Mouse (Mus musculus) megakaryocyte, adult 5-6 weeks (primary cell): ENCODE data around the gene Rbck1. TPM values are rescaled to one million over a fixed set of nuclear protein-coding genes. Genes with fewer than 3 reads are reported as not detected.
"Not testable (repeated sequence)": the region's sequence is repeated elsewhere in the genome, so short reads cannot be mapped to it uniquely, and the experiment has no call there.

Experiments
- ATAC-seq: 2 replicates; pipeline ENCODE4 v1.8.0; 2016; ENCODE audit warnings: mild to moderate bottlenecking, inconsistent platforms; ENCODE audit not compliant: poor library complexity, severe bottlenecking
- total RNA-seq, 2 experiments: library from RNA; stranded (forward) in 1 of 2; stranded (reverse) in 1 of 2; fragments of 153-499, 151-499 nt in 1 of 2; fragments of 221-1000, 200-1000 nt in 1 of 2; gene quantifications; 2 replicates each; pipeline versions ENCODE4 v1.2.3 to v1.2.4; 2015 to 2017

Gene Rbck1
- total RNA-seq, 2 experiments from 2014 or later = 46.2 to 55.5 TPM

GRCm38 (mm10) chr2:152305480-152305879, 27.0 kb downstream of the Rbck1 start:
- no peak for ATAC-seq

DNA sequence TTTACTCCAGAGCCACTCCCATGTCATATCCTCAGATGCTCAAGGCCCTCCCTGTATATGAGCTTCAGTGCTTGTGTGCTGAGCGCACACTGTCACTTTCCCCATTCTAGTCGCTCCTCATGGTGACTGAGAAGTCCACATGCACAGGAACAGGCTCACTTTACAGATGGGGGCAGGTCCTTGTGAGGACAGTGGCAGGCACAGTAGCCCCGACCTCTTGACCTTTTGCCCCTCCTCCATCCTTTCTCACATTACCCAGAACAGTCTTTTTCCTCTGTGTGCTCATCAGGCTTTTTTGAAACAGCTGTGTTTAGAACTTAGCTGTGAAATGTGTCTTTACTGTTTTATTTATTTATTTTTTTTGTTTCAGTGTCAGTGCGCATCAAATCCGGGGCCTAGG, 28.7 kb downstream of the Rbck1 start:
- no peak for ATAC-seq

DNA sequence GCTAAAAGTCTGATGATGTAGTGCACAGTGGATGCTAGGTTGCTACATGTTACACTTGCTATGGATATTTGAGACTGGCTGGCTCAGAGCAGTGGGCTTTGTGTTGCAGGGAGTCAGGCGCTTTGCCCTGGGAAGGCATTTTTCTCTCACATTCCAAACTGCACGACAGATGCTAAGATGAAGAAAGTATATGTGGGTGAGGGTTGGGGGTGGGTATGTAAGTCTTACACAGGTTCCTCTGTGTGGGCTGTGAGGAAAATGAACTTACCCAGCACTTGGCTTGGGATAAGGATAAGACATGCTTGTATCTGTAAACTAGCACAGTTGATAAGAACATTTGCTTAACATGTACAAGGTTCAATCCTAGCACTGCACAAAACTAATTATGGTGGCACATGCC, 29.6 kb downstream of the Rbck1 start:
- ATAC-seq = no peak

DNA sequence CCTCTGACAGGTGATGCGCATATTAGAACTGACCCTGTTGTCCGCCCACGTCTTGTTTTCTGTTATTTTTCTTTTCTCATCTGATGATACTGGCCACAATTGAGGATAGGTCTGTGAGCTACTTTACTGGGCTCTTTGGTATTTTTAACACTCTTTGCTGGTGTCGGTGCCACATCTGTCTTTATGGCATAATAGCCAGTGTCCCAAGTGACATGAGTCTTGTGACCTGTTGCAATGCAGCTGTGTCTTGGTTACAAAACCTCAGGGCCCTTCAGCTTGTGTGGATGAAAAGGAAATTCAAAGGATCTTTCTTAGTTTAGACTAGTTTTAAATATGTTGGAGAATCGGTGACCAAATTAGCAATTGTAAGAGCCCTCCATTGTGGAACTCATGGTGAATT, 37.9 kb downstream of the Rbck1 start:
- ATAC-seq = peak; percentile 32; the same call in 1 of the 2 replicates

DNA sequence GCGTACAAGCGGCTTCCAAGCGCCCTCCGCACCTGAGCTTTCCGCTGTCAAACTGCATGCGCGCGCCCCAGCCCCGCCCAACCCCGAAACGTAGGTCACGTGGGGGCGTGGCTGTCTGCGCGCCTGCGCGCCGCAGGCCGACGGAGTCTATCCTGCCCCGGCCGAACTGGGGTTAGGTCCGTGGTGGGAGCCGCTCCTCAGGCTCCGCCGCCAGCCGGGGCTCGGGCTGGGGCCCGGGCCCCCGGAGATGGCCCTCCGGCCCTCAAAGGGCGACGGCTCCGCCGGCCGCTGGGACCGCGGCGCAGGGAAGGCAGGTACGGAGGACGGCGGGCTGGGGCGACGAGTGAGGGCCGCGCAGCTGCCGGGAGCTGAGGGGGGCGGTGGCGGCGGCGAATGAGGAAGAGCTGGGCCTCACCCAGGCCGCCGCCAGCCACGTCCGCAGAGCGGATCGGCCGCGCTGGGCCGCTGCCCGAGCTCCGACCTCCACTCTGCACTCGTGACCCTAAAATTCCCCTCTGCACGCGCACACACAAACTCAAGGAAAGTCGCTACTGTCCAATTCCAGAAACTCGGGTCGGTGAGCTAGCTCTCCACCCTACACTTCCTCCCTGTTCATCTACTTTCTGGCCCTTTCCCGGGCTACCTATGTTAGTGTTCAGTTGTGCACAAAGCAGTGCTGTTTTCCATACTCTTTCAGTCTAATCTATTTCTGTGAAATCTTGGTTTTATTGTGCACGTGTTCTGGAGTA, 38.6 kb downstream of the Rbck1 start, which contains the start of gene Tbc1d20:
Gene Tbc1d20, plus strand, starts transcription at position 102 of the 749 bp plus-strand sequence.
- peak; percentile 83 for ATAC-seq

GRCm38 (mm10) chr2:152293179-152293726, 39.2 kb downstream of the Rbck1 start:
- ATAC-seq = peak; percentile 20

DNA sequence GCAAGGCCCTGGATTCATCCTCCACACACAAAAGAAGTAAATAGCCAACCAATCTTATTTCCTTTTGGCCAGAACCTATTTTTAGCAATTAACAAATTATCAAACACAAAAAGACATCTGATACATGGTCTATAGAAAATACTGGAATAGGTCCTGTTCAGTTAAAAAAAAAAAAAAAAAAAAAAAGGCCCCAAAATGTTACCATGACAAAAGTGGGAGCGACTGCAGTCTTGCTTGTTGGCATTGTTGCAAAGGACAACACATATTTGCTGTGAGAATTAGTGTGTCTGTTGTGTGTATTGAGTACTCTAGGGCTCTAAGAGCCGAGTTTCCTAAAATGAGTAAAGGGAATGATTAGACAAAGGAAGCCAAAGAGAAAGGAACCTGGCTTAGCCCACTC, 40.0 kb downstream of the Rbck1 start:
- ATAC-seq = no peak

DNA sequence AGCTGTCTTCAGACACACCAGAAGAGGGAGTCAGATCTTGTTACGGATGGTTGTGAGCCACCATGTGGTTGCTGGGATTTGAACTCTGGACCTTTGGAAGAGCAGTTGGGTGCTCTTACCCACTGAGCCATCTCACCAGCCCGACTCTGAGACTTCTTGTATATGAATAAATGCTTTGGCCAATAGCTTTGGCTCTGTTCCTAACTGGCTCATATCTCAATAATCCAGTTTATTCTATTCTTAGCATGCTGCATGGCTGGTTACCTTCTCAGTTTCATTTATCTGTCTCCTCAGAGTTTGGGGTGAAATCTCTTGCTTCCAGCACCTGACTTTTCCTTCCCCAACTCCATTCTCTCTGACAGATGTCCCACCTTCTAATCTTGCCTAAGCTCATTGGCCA, 42.8 kb downstream of the Rbck1 start:
- not testable (repeated sequence) for ATAC-seq

DNA sequence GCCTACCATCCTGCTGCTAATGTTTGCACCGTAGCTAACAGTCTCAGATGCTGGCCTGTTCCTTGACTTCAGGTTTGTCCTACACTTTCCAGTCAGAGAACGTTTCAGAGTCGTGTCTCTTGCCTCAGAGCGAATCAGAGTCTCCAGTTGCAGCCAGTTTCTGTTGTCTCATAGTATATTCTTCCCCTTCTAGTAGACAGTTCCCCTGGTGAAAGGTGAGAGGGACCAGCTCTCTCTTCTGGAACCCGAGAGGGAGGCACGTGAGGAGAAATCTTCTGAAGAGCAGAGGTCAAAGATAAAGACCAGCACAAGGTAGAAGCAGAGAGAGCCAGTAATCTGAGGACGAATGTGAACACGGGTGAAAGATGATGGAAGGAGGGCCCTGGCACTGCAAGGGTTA, 44.4 kb downstream of the Rbck1 start:
- ATAC-seq = no peak

DNA sequence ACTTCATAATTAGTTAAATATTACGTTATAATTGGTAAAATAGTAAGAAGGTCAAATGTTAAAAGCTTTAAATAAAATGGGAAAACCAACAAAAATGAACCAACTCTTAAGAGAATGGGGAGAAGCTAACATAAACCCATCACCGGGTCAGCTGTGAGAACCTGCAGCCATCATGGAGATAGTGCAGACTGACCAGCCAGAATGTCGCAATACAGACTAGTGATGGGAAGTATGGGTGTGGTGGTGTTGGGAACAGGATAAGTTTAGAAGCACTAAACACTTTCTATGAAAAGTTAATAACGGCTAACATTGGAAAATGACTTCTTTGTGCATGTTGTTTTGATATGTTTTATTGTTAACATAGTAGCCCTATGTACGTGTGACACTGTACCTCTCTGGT, 44.9 kb downstream of the Rbck1 start:
- no peak for ATAC-seq

DNA sequence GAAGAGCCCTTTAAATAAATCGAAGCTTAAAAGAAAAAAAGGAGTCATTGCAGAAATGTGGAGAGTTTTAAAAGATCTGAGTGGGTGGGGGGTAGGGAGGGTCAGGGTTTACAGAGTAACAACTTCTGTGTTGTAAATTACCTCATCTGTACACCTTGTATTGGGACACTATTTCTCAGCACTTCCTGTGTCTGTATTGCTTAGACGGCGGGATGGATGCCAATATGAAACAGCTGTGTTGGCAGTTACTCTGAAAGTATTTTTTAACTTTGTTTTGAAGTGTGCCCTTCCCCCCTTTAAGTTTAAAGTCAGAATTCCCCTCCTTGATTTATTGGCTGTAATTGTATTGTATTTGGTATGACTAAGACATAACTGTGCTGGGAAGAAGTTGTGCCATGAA, 51.0 kb downstream of the Rbck1 start:
- peak; percentile 66; the same call in 1 of the 2 replicates for ATAC-seq

DNA sequence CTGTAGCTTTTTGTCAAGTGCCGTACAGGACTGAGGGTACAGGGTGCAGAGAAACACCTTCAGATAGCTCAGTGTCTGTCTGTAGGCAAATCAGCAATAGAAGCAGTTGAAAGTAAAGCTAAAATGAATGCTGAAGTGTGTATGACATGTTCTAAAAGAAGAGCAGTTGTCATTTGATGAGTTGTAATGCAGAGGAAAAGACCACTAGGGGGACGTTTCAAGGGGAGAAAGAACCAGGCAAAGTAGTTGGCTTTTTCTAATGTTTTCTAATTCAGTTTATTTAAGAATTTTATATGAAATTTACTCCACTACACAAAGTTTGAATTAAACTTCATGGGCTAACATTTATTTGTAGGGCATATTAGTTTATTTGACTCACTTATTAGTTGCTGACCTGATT, 58.8 kb downstream of the Rbck1 start:
- no peak for ATAC-seq

Other genes starting within 250 kb of the Rbck1 start
- 0.96 and 1.9 TPM in 2 replicates for gene Srxn1, start 227.1 kb downstream of the Rbck1 start, total RNA-seq (2015)
- 2.0 and 2.5 TPM in 2 replicates for gene Srxn1, start 227.1 kb downstream of the Rbck1 start, total RNA-seq (2017)
- not detected in 2 replicates for gene Tcf15, start 189.1 kb downstream of the Rbck1 start, total RNA-seq (2015)
- gene Tcf15, start 189.1 kb downstream of the Rbck1 start, total RNA-seq (2017) = not detected in 2 replicates
- gene Csnk2a1, start 105.8 kb downstream of the Rbck1 start, total RNA-seq (2015) = 53.9 and 60.9 TPM in 2 replicates
- gene Csnk2a1, start 105.8 kb downstream of the Rbck1 start, total RNA-seq (2017) = 95.3 and 105 TPM in 2 replicates
- 23.3 and 28.1 TPM in 2 replicates for gene Tbc1d20, start 38.8 kb downstream of the Rbck1 start, total RNA-seq (2015)
- 23.2 and 28.9 TPM in 2 replicates for gene Tbc1d20, start 38.8 kb downstream of the Rbck1 start, total RNA-seq (2017)
- 0.16 and 1.3 TPM in 2 replicates for gene Trib3, start 11.4 kb upstream of the Rbck1 start, total RNA-seq (2015)
- 1.1 TPM in 1 of 2 replicates, not detected in the other for gene Trib3, start 11.4 kb upstream of the Rbck1 start, total RNA-seq (2017)
- gene Nrsn2, start 44.0 kb upstream of the Rbck1 start, total RNA-seq (2015) = not detected in 2 replicates
- not detected in 2 replicates for gene Nrsn2, start 44.0 kb upstream of the Rbck1 start, total RNA-seq (2017)
- 0.27 and 0.60 TPM in 2 replicates for gene Sox12, start 65.4 kb upstream of the Rbck1 start, total RNA-seq (2015)
- 0.12 and 0.15 TPM in 2 replicates for gene Sox12, start 65.4 kb upstream of the Rbck1 start, total RNA-seq (2017)
- 0.98 and 1.9 TPM in 2 replicates for gene Zcchc3, start 82.4 kb upstream of the Rbck1 start, total RNA-seq (2015)
- 2.1 and 2.6 TPM in 2 replicates for gene Zcchc3, start 82.4 kb upstream of the Rbck1 start, total RNA-seq (2017)
- gene 6820408C15Rik, start 82.9 kb upstream of the Rbck1 start, total RNA-seq (2015) = not detected in 2 replicates
- not detected in 2 replicates for gene 6820408C15Rik, start 82.9 kb upstream of the Rbck1 start, total RNA-seq (2017)
- gene Defb23, start 132.0 kb upstream of the Rbck1 start, total RNA-seq (2015) = not detected in 2 replicates
- gene Defb23, start 132.0 kb upstream of the Rbck1 start, total RNA-seq (2017) = not detected in 2 replicates
- not detected in 2 replicates for gene Defb20, start 144.4 kb upstream of the Rbck1 start, total RNA-seq (2015)
- gene Defb20, start 144.4 kb upstream of the Rbck1 start, total RNA-seq (2017) = not detected in 2 replicates
- gene Defb22, start 157.5 kb upstream of the Rbck1 start, total RNA-seq (2015) = not detected in 2 replicates
- gene Defb22, start 157.5 kb upstream of the Rbck1 start, total RNA-seq (2017) = not detected in 2 replicates
- gene Defb26, start 179.0 kb upstream of the Rbck1 start, total RNA-seq (2015) = not detected in 2 replicates
- not detected in 2 replicates for gene Defb26, start 179.0 kb upstream of the Rbck1 start, total RNA-seq (2017)
- not detected in 2 replicates for gene Defb28, start 185.6 kb upstream of the Rbck1 start, total RNA-seq (2015)
- not detected in 2 replicates for gene Defb28, start 185.6 kb upstream of the Rbck1 start, total RNA-seq (2017)
- gene Defb29, start 207.4 kb upstream of the Rbck1 start, total RNA-seq (2015) = not detected in 2 replicates
- not detected in 2 replicates for gene Defb29, start 207.4 kb upstream of the Rbck1 start, total RNA-seq (2017)
- not detected in 2 replicates for gene Gm17416, start 236.7 kb upstream of the Rbck1 start, total RNA-seq (2015)
- gene Gm17416, start 236.7 kb upstream of the Rbck1 start, total RNA-seq (2017) = not detected in 2 replicates
- gene Defb21, start 240.1 kb upstream of the Rbck1 start, total RNA-seq (2015) = not detected in 2 replicates
- not detected in 2 replicates for gene Defb21, start 240.1 kb upstream of the Rbck1 start, total RNA-seq (2017)
- gene Defb19, start 247.7 kb upstream of the Rbck1 start, total RNA-seq (2015) = not detected in 2 replicates
- not detected in 2 replicates for gene Defb19, start 247.7 kb upstream of the Rbck1 start, total RNA-seq (2017)